Mouse (Mus musculus) embryo, embryonic 11.5 days (tissue): Measurements from ENCODE around the gene Ccdc78.
"Not testable (repeated sequence)": the region's sequence is repeated elsewhere in the genome, so short reads cannot be mapped to it uniquely, and the experiment has no call there.

Experiments
- DNase-seq: peaks from one replicate; pipeline ENCODE4 v3.0.0-alpha.2; 2012; ENCODE audit warnings: low read depth, low spot score

The Ccdc78 gene

GRCm38 (mm10) chr17:25786280-25786679, at the start of gene Ccdc78:
Ccdc78 (plus strand) TSS chr17:25786580.
- DNase-seq: no peak

GRCm38 (mm10) chr17:25738861-25739260, 47.5 kb upstream of the Ccdc78 start:
- DNase-seq: no peak

GRCm38 (mm10) chr17:25741471-25741870, 44.9 kb upstream of the Ccdc78 start:
- DNase-seq: not testable (repeated sequence)

- DNase-seq: no peak
These were observed 42.5 kb upstream of the Ccdc78 start for GRCm38 (mm10) chr17:25743831-25744230.

- no peak for DNase-seq
These were observed 42.1 kb upstream of the Ccdc78 start for GRCm38 (mm10) chr17:25744311-25744710.

- no peak for DNase-seq
These were observed 38.1 kb upstream of the Ccdc78 start for GRCm38 (mm10) chr17:25748238-25748637.

GRCm38 (mm10) chr17:25749314-25749713, 37.1 kb upstream of the Ccdc78 start:
- DNase-seq: no peak

- no peak for DNase-seq
These were observed 34.9 kb upstream of the Ccdc78 start for GRCm38 (mm10) chr17:25751446-25751845.

- no peak for DNase-seq
These were observed 32.1 kb upstream of the Ccdc78 start, which contains the start of gene Msln for GRCm38 (mm10) chr17:25754241-25754640. Msln (minus strand) TSS chr17:25754378.

GRCm38 (mm10) chr17:25755086-25755485, 31.3 kb upstream of the Ccdc78 start:
- DNase-seq: no peak

- no peak for DNase-seq
These were observed 30.6 kb upstream of the Ccdc78 start for GRCm38 (mm10) chr17:25755627-25756377.

GRCm38 (mm10) chr17:25756378-25757242, 29.8 kb upstream of the Ccdc78 start:
- no peak for DNase-seq

- no peak for DNase-seq
These were observed 28.7 kb upstream of the Ccdc78 start for GRCm38 (mm10) chr17:25757691-25758090.

GRCm38 (mm10) chr17:25760148-25760547, 26.2 kb upstream of the Ccdc78 start:
- no peak for DNase-seq

- no peak for DNase-seq
These were observed 24.8 kb upstream of the Ccdc78 start for GRCm38 (mm10) chr17:25761561-25761970.

- no peak for DNase-seq
These were observed 23.8 kb upstream of the Ccdc78 start for GRCm38 (mm10) chr17:25762591-25762990.

- no peak for DNase-seq
These were observed 20.5 kb upstream of the Ccdc78 start for GRCm38 (mm10) chr17:25765886-25766285.

GRCm38 (mm10) chr17:25769331-25769730, 17.0 kb upstream of the Ccdc78 start:
- DNase-seq: no peak

GRCm38 (mm10) chr17:25773549-25774120, 12.7 kb upstream of the Ccdc78 start, which contains the start of gene Narfl:
Narfl (plus strand) TSS chr17:25773776.
- peak; percentile 99 for DNase-seq

GRCm38 (mm10) chr17:25775318-25776062, 10.9 kb upstream of the Ccdc78 start:
- DNase-seq: no peak

- no peak for DNase-seq
These were observed 8.4 kb upstream of the Ccdc78 start for GRCm38 (mm10) chr17:25777948-25778347.
